Mouse (Mus musculus) midbrain, embryonic 10.5 days (tissue): ENCODE measurements at regions not wholly inside any gene's neighbourhood (a gene's known extent, or its start where the extent isn't known, plus 50 kb on each side); places are given as distances from the start of the nearest gene placed in this dataset.

Experiments used
- DNase-seq: peaks from one replicate; pipeline ENCODE4 v3.0.0-alpha.2; 2017; ENCODE audit warnings: low spot score
- H3K27ac ChIP-seq: fragments of 300-500 bp; sonication (generic); replicated peaks from 2 replicates; pipeline ENCODE4 v1.5.1; 2016; ENCODE audit warnings: mild to moderate bottlenecking
- H3K27me3 ChIP-seq: fragments of 300-500 bp; sonication (generic); 2 replicates; pipeline ENCODE4 v1.6.1; 2016; ENCODE audit warnings: low read depth, mild to moderate bottlenecking; ENCODE audit not compliant: poor library complexity, severe bottlenecking
- H3K36me3 ChIP-seq: fragments of 300-500 bp; sonication (generic); 2 replicates; pipeline ENCODE4 v1.6.1; 2016; ENCODE audit warnings: mild to moderate bottlenecking, moderate library complexity
- H3K4me1 ChIP-seq: fragments of 300-500 bp; sonication (generic); 2 replicates; pipeline ENCODE4 v1.6.1; 2016
- H3K4me3 ChIP-seq: fragments of 300-500 bp; sonication (generic); 2 replicates; pipeline ENCODE4 v1.5.1; 2016; ENCODE audit warnings: mild to moderate bottlenecking, moderate library complexity
- H3K9me3 ChIP-seq: fragments of 300-500 bp; sonication (generic); replicated peaks from 2 replicates; pipeline ENCODE4 v1.6.1; 2016; ENCODE audit warnings: mild to moderate bottlenecking
- WGBS: fragments of 180-500 bp; shearing (Covaris S2); methylation state at CpG from one replicate; pipeline ENCODE4 v1.1.7; 2016; 5-methylcytosine and 5-hydroxymethylcytosine counted together

- H3K4me3 ChIP-seq, result no peak overlapping the region
- H3K27me3 ChIP-seq, result no peaks in the 10 kb centered on the region
- no peak overlapping the region for H3K27ac ChIP-seq
- WGBS, result 68% methylated on average over 2 of the region's 2 CpGs
- H3K4me1 ChIP-seq, result peaks cover 23% of the 10 kb centered on the region
- DNase-seq, result no peak
- H3K36me3 ChIP-seq, result no peaks in the 10 kb centered on the region
- no peaks in the 10 kb centered on the region for H3K9me3 ChIP-seq
These were observed 129.0 kb upstream of the Cox10 start for GRCm38 (mm10) chr11:64208306-64208705.

GRCm38 (mm10) chr11:64207358-64207864 is 128.1 kb upstream of the Cox10 start:
- H3K4me3 ChIP-seq, result no peak overlapping the region
- H3K9me3 ChIP-seq, result no peaks in the 10 kb centered on the region
- H3K27me3 ChIP-seq, result no peaks in the 10 kb centered on the region
- no peak overlapping the region for H3K27ac ChIP-seq
- 74% methylated on average over 4 of the region's 4 CpGs for WGBS
- no peak for DNase-seq
- H3K36me3 ChIP-seq, result no peaks in the 10 kb centered on the region
- H3K4me1 ChIP-seq, result peaks cover 26% of the 10 kb centered on the region

GRCm38 (mm10) chr11:64206155-64206554 is 126.9 kb upstream of the Cox10 start:
- H3K27ac ChIP-seq, result no peak overlapping the region
- no peak for DNase-seq
- no peaks in the 10 kb centered on the region for H3K36me3 ChIP-seq
- H3K4me3 ChIP-seq, result no peak overlapping the region
- peaks cover 26% of the 10 kb centered on the region for H3K4me1 ChIP-seq
- WGBS, result 78% methylated on average over 2 of the region's 2 CpGs
- no peaks in the 10 kb centered on the region for H3K9me3 ChIP-seq
- H3K27me3 ChIP-seq, result no peaks in the 10 kb centered on the region

DNA sequence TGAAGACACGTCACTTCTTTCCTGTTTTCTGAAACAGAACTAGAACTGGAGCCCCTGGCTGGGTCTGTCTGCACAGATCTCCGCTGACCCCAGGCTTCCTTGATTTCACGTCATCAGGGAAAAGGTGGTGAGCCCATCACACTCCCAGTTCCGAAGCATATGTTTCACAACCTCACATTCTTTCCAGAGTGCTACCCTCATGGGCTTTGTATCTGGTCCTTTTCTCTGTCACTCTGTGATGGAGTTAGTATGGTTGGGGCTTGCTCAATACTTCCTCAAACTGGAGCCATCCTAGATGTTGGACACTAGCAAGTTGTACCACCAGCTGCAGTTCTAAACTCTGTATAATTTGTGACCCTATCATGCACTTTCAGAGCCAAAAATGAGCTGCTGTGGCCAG is 125.8 kb upstream of the Cox10 start:
- WGBS, result 75% methylated on average over 4 of the region's 4 CpGs
- Histone ChIP-seq H3K4me3 (no peak overlapping the region), H3K4me1 (peaks cover 23% of the 10 kb centered on the region), H3K27ac (no peak overlapping the region), H3K9me3 (no peaks in the 10 kb centered on the region), H3K36me3 (no peaks in the 10 kb centered on the region), H3K27me3 (no peaks in the 10 kb centered on the region)
- DNase-seq, result no peak

DNA sequence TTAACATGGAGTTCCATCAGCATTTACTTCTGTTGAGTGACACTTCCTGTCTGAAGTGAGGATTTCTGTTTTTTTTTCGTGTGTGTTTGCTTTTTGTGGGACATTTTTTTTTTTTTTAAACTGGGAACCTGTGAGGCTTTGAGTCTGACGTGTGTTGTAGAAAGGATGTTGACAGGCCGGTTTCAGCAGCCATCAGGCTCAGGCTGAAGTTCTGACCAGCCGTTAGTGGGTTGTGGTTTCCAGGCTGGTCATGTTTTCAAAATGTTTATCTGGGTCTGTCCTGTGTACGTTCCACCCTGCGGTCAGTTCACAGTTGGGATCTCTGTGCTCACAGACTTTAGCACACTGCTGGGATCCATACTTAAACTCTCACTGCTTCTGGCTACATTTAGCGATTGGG is 125.0 kb upstream of the Cox10 start:
- no peak for DNase-seq
- peaks cover 23% of the 10 kb centered on the region for H3K4me1 ChIP-seq
- H3K27ac ChIP-seq, result no peak overlapping the region
- H3K27me3 ChIP-seq, result no peaks in the 10 kb centered on the region
- WGBS, result 73% methylated on average over 7 of the region's 7 CpGs
- no peak overlapping the region for H3K4me3 ChIP-seq
- no peaks in the 10 kb centered on the region for H3K9me3 ChIP-seq
- no peaks in the 10 kb centered on the region for H3K36me3 ChIP-seq

- no peak overlapping the region for H3K27ac ChIP-seq
- WGBS, result 93% methylated on average over 6 of the region's 6 CpGs
- H3K36me3 ChIP-seq, result no peaks in the 10 kb centered on the region
- H3K27me3 ChIP-seq, result no peaks in the 10 kb centered on the region; the same call in 1 of the 2 replicates
- H3K4me1 ChIP-seq, result peaks cover 22% of the 10 kb centered on the region
- H3K9me3 ChIP-seq, result no peaks in the 10 kb centered on the region
- DNase-seq, result no peak
- H3K4me3 ChIP-seq, result no peak overlapping the region
These were observed 121.6 kb upstream of the Cox10 start for GRCm38 (mm10) chr11:64200874-64201273.

DNA sequence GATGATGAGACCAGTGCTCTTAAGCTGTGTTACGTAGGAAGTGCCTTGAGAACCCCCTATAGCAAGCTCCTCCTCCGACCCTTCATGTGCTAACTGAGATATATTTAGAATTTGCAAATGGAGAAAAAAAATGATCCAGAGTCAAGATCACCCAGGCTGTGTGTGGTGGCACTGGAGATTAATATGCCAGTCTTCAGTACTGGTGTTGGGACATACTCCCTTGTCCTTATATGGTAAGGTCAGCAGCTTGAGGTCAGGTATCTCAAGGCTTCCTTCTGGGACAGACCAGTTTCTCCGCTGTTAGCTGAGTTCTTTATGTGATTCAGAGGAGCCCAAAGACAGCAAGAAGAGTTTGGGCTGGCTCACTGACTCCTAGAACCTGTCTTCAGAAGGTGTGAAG is 116.0 kb upstream of the Cox10 start:
- DNase-seq, result no peak
- WGBS, result 88% methylated on average over 3 of the region's 3 CpGs
- H3K4me1 ChIP-seq, result peaks cover 26% of the 10 kb centered on the region
- no peak overlapping the region for H3K27ac ChIP-seq
- no peak overlapping the region for H3K4me3 ChIP-seq
- no peaks in the 10 kb centered on the region; the same call in 1 of the 2 replicates for H3K27me3 ChIP-seq
- H3K9me3 ChIP-seq, result no peaks in the 10 kb centered on the region
- no peaks in the 10 kb centered on the region for H3K36me3 ChIP-seq

DNA sequence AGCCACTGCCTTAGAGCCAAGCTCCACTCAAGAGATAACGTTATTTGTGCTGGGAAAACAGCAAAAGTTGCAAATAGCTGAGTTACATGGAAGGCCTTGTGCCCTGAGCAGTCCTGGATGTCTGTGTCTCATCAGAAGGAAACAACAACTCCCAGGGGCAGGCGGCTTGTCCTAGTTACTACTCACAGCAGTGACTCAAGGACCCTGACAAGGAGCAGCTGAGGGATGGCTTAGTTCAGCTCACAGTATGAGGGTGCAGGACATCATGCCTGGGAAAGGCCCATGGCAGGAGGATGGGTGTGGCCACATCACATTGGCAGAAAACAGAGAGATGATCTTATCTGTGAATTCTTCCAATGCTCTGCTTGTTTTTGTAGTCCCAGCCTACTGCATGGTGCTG is 109.4 kb upstream of the Cox10 start:
- no peaks in the 10 kb centered on the region for H3K36me3 ChIP-seq
- no peak overlapping the region for H3K4me3 ChIP-seq
- H3K27me3 ChIP-seq, result no peaks in the 10 kb centered on the region
- H3K4me1 ChIP-seq, result peaks cover 29% of the 10 kb centered on the region
- H3K9me3 ChIP-seq, result no peaks in the 10 kb centered on the region
- 83% methylated on average over 2 of the region's 2 CpGs for WGBS
- H3K27ac ChIP-seq, result no peak overlapping the region
- DNase-seq, result no peak

- H3K27me3 ChIP-seq, result no peaks in the 10 kb centered on the region
- H3K27ac ChIP-seq, result no peak overlapping the region
- H3K36me3 ChIP-seq, result no peaks in the 10 kb centered on the region
- H3K4me1 ChIP-seq, result peaks cover 35% of the 10 kb centered on the region
- 82% methylated on average over 9 of the region's 9 CpGs for WGBS
- no peak overlapping the region for H3K4me3 ChIP-seq
- DNase-seq, result no peak
- no peaks in the 10 kb centered on the region for H3K9me3 ChIP-seq
These were observed 108.5 kb upstream of the Cox10 start for GRCm38 (mm10) chr11:64187488-64188444.

DNA sequence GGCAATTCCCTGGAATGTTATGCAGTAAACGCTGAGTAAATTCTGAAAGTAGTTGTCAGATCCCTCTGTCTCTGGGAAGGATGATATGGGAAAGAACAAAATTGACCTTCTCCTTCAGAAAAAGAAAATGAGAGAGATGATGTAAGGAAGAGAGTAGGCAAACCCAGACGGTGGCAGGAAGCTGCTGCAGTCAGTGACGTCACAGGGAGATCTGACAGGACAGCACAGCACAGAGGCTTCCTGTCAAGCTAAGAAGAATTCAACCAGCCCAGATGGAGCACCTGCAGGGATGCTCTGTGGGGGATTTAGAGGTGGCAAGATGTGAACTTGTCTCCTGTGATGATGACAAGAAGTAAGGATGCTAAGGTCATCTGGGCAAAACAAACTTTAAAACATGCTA is 107.7 kb upstream of the Cox10 start:
- Histone ChIP-seq H3K36me3 (no peaks in the 10 kb centered on the region), H3K4me1 (peaks cover 29% of the 10 kb centered on the region), H3K27ac (no peak overlapping the region), H3K27me3 (no peaks in the 10 kb centered on the region), H3K9me3 (no peaks in the 10 kb centered on the region), H3K4me3 (no peak overlapping the region)
- WGBS, result 70% methylated on average over 3 of the region's 3 CpGs
- no peak for DNase-seq

- 93% methylated on average over 2 of the region's 2 CpGs for WGBS
- H3K4me3 ChIP-seq, result no peak overlapping the region
These were observed 107.3 kb upstream of the Cox10 start for GRCm38 (mm10) chr11:64186590-64186989.

GRCm38 (mm10) chr11:64180036-64180435 is 100.8 kb upstream of the Cox10 start:
- H3K27me3 ChIP-seq, result no peaks in the 10 kb centered on the region
- H3K4me3 ChIP-seq, result no peak overlapping the region
- H3K27ac ChIP-seq, result no peak overlapping the region
- no peaks in the 10 kb centered on the region for H3K36me3 ChIP-seq
- DNase-seq, result no peak
- no peaks in the 10 kb centered on the region for H3K9me3 ChIP-seq
- peaks cover 9% of the 10 kb centered on the region for H3K4me1 ChIP-seq
- 70% methylated on average over 2 of the region's 2 CpGs for WGBS

More at GRCm38 (mm10) chr11:64186590-64186989, 107.3 kb upstream of the Cox10 start:
- H3K36me3 ChIP-seq, result no peaks in the 10 kb centered on the region
- no peaks in the 10 kb centered on the region for H3K9me3 ChIP-seq
- DNase-seq, result no peak
- peaks cover 24% of the 10 kb centered on the region for H3K4me1 ChIP-seq
- H3K27me3 ChIP-seq, result no peaks in the 10 kb centered on the region
- H3K27ac ChIP-seq, result no peak overlapping the region

- Histone ChIP-seq H3K36me3 (no peaks in the 10 kb centered on the region), H3K4me1 (peaks cover 12% of the 10 kb centered on the region), H3K27ac (peak overlapping the region; percentile 61), H3K4me3 (no peak overlapping the region), H3K9me3 (no peaks in the 10 kb centered on the region), H3K27me3 (no peaks in the 10 kb centered on the region)
- DNase-seq, result no peak
- WGBS, result 71% methylated on average over 4 of the region's 4 CpGs
These were observed 94.3 kb upstream of the Cox10 start for GRCm38 (mm10) chr11:64173421-64174062.
